Mouse (Mus musculus): ENCODE measurements around the gene Ncapd3. TPM values are rescaled to one million over a fixed set of nuclear protein-coding genes. Genes with fewer than 3 reads are reported as not detected.

Ncapd3 gene
- 10 to 100 TPM in 1 of 2 experiments, 1 to 10 TPM in 1; 8.7 to 12.0 TPM for total RNA-seq (2021)
- long read RNA-seq, experiment 1, full-length matches to known transcripts, result 3 of 4 reads
- long read RNA-seq, experiment 1, partial matches to known transcripts, result 0 of 4 reads
- long read RNA-seq, experiment 1, other reads (novel, unspliced or antisense), result 1 of 4 reads
- long read RNA-seq, experiment 2, partial matches to known transcripts, result 2 of 2 reads
- long read RNA-seq, experiment 2, other reads (novel, unspliced or antisense), result 0 of 2 reads

DNA sequence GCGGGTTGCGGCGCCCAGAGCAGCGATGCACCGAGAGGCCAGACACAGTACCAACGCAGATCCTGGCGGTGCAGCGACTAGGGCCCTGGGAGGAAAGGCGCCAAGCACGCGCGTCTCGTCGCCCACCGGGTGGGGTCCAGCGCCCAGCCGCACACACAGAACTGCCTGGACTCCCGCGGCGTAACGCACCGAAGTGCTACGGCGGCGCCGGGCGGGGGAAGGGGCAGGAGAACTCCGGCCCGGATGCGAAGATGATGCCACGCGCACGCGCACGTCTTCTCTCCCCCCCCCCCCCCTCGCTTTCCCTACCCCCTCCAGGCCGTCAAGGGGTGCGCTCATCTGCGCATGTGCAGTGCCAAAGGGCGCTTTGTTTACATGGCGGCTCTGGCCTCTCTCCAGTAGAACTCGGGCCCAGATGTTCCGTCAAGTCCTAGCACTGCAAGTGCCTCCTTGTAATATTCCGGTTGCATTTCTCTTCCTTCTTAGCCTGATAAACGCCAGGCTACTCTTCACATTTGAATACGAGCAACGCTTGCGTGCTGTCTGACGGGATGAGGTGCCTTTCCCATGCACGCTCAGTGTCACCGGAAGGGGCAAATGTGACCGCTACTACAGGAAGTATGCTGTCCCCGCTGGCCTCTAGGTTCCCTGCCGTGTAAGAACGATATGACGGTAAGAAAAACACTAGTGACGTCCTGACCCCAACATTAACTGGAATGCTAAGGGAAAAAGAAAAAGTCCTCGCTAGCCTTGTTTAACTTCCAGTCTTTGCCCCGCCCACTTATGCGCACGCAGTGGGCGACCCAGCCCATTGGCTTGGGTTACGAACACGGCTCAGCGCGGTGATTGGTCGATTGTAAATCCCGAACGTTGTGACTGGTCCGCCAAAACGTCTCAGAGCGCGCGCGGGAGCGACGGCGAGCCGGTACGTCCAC, at the start of gene Ncapd3, which contains the start of gene Vps26b:
Gene Ncapd3, plus strand, starts transcription at position 348 of the 935 bp plus-strand sequence.
Gene Vps26b, minus strand, starts transcription at position 238 of the 935 bp plus-strand sequence.
- peak; percentile 90 for DNase-seq (ENCODE audit: low spot score in 2 of 2)

- DNase-seq (ENCODE audit: low spot score in 2 of 2), result no peak
These were observed 44.8 kb upstream of the Ncapd3 start for GRCm38 (mm10) chr9:26985090-26985613.

DNA sequence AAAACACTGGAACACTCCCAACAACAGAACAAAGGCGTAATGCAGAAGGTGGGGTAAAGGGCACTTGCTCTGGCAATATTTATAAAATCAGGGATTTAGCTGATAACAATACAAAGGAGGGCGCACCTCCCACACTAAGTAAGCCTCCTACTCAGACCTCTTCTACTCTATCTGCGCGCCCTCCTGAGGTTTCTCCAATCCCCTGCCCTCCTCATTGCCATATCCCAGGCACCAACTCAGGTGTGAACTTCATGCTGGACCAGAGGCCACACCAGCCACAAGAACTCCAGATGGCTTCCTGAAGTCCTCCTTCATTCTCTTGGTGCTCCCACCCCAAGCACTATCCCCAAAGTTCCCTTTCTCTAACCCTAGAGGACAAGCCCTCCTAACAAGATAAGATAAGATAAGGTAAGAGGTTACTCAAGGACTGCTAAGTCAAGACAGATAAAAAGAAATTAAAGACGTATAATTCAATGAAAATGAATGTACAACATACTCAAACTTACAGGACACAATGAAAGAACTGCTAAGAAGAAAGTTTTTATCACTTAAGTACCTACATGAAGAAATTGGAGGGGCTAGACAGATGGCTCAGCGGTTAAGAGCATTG, 44.2 kb upstream of the Ncapd3 start:
- DNase-seq (ENCODE audit: low spot score in 2 of 2), result no peak

GRCm38 (mm10) chr9:26990181-26990580, 39.8 kb upstream of the Ncapd3 start:
- DNase-seq (ENCODE audit: low spot score in 2 of 2), result no peak

DNA sequence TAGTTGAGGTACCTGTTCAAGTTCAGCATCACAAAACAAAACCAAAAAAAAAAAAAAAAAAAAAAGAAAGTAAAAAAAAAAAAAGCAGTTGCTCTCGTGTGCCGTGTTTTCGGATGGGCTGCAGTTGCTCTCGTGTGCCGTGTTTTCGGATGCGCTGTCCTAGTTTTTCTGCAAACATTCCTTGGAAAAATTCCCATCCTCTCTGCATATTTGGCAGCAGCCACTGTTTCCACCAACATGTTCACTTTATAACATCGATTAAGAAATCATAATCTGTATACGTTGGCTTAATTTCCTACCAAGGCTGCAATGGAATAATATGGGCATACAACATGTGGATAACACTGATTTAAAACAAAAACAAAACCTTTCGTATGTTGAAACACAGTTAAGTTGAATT, 36.9 kb upstream of the Ncapd3 start:
- no peak for DNase-seq (ENCODE audit: low spot score in 2 of 2)

DNA sequence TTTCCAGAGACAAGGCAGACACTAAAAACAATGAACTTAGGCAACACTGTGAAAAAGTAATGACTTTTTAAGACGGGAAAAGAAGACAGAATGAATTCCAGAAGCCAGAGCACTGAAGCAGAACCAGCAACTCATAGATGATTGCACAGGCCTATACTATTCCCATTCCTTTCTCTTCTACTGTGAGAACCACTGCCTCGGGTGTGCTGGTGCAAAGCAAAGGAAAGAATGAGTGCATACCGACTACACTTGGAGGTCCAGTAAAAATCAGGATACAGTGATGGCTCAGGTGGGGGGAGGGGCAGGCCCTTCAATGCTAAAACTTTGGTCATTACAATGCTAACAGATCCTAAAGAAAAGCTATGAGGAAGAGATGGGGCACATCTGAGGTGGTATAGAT, 36.1 kb upstream of the Ncapd3 start:
- DNase-seq (ENCODE audit: low spot score in 2 of 2), result no peak

GRCm38 (mm10) chr9:26997062-26997461, 32.9 kb upstream of the Ncapd3 start:
- DNase-seq (ENCODE audit: low spot score in 2 of 2), result no peak

GRCm38 (mm10) chr9:26997501-26997900, 32.5 kb upstream of the Ncapd3 start:
- DNase-seq (ENCODE audit: low spot score in 2 of 2), result no peak

GRCm38 (mm10) chr9:26998669-26999460, 31.1 kb upstream of the Ncapd3 start:
- no peak for DNase-seq (ENCODE audit: low spot score in 2 of 2)

DNA sequence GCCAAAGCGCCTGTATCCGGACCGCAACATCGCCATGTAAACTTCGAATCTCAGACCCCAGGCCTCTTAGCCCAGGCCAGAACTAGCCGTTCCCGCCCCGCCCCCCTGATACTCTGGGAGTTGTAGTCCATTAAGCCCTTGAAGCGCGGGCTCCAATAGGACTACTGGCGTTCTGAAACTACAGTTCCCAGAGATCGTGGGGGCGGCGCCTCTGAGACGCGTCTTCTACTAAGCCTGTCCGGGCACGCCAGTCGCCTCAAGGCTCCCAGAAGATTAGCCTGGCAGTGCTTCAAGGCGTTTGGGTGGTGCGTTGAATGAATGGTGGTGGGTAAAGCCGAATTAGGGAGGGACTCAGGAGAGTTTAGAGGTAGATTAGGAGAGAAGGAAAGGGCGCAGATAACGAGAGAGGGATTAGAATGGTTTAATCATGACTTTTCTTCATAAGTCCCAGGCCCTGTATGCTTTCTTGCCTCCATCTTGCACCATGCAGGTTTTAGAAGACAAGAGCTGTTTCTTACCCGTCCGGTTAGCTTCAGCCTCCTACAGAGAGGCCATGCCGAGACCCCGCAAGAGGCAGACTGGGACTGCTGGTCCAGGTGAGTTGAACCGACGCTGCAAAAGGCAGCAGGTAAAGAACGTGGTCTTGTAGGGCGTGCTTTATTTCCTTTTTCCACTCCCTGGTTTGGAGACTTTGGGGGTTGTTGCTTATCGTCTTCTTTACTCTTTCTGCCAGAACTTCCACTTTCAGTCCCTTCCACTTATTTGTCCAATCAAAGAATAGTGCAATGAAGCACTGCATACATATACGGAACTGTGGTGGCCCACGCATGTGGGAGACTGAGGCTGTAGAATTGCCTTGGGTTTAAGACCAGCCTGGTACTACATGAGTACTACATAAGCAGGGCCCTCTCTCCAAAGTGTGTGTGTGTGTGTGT, 30.2 kb upstream of the Ncapd3 start, which contains the start of the genes Acad8 and Thyn1:
Gene Acad8, minus strand, starts transcription at position 106 of the 935 bp plus-strand sequence.
Gene Thyn1, plus strand, starts transcription at position 250 of the 935 bp plus-strand sequence.
- DNase-seq (ENCODE audit: low spot score in 2 of 2), result peak; percentile 86 to 88

DNA sequence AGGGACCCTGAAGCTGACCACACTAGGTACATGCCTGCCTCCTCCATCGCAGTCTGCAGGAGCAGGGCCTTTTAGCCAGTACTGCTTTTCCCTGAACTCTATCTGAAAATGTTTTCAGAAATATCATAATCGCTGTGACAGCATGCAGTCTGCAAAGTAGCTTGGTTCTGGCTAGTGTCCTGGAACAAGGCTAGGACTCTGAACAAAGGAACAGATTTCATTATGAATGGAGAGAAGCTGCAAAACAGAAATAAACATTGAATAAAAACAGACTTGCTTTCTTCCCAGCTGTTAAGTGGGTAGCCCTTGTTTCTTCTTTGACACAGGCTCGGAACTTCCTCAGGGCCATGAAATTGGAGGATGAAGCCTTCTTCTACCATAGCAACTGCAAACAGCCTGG, 24.7 kb upstream of the Ncapd3 start:
- DNase-seq (ENCODE audit: low spot score in 2 of 2), result no peak

- no peak for DNase-seq (ENCODE audit: low spot score in 2 of 2)
These were observed 24.0 kb upstream of the Ncapd3 start for GRCm38 (mm10) chr9:27005933-27006332.

GRCm38 (mm10) chr9:27006866-27007265, 23.1 kb upstream of the Ncapd3 start:
- no peak for DNase-seq (ENCODE audit: low spot score in 2 of 2)

GRCm38 (mm10) chr9:27009231-27009630, 20.7 kb upstream of the Ncapd3 start:
- DNase-seq (ENCODE audit: low spot score in 2 of 2), result no peak

DNA sequence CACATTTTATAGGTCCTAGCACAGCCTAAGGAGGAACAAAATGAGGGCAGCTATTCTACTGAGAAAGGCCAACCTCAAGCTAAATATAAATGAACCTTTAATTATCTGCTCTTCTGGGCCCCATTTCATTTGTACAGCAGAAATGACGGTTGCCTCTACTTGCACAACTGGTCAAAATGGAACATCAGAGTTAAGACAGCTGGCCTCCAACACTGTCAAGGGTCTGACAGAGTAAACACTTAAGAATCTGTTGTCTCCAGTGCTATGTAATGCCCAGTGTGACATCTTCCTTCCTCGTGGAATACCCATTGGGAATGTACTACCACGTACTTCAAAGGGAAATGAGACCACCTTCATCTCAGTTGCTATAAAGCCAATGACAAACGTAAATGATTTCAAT, 18.4 kb upstream of the Ncapd3 start:
- DNase-seq (ENCODE audit: low spot score in 2 of 2), result no peak

DNA sequence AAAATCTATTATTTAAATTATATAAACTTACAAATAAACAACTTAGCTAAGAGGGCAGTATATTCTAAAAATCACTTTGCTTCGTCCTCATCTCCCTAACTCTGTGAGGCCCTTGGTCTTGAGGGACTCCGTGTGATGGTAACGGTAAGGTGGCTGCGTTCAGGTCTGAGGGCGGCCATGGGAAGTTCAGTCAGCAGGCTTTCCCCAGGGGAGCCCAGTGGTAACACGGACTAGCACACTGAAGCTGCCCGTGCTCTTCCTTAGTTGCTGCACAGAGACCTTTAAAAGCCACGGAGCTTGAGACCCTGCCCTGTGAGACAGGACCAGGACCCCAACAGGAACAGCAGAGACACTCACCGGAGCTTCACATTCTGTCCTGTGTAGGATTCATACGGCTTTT, 11.0 kb upstream of the Ncapd3 start:
- DNase-seq (ENCODE audit: low spot score in 2 of 2), result no peak

DNA sequence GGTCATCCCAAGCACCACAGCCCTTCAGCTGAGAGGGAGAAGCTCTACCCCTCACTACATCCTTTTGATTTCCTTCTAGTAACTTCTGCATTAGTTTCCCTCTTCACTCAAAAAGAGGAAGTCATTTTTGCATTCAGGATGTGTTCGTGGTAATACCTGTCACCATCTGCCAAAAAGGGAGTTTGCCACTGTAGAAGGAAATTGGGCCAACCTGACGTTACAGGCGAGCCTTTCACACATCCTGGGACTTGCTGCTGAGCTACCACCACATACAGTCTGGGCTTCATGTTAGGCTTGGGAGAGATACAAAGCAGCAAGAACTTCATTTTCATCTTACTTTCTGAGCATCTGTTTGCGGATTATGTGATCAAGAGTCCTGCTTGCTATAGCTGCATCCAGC, 6.3 kb upstream of the Ncapd3 start:
- no peak for DNase-seq (ENCODE audit: low spot score in 2 of 2)

GRCm38 (mm10) chr9:27026708-27027107, 3.3 kb upstream of the Ncapd3 start:
- no peak for DNase-seq (ENCODE audit: low spot score in 2 of 2)
